ENCODE assay signal across 8 mouse cellular contexts in genomic region chr8:106308082-106308786, GRCm38 (mm10). TPM values are rescaled to one million over a fixed set of nuclear protein-coding genes. Genes with fewer than 3 reads are reported as not detected.
DNase-seq lines count a peak whose midpoint lies in the region; ATAC-seq and TF ChIP-seq lines count a peak whose summit lies in the region.
"Not testable (repeated sequence)": the region's sequence is repeated elsewhere in the genome, so short reads cannot be mapped to it uniquely, and the experiment has no call there.

No protein-coding gene starts in this region.

- DNase-seq in adrenal gland, adult (ENCODE audit: inconsistent age in 2 of 2, low spot score in 1 of 2) = peak; percentile 40 to 72
- DNase-seq in gastrocnemius, postnatal 25 days = peak; percentile 25
- DNase-seq in kidney, postnatal 25 days = peak; percentile 59 to 72
- peak; percentile 47 to 65 for DNase-seq in lung, postnatal 4 days
- DNase-seq in urinary bladder, postnatal 25 days (ENCODE audit: low spot score) = peak; percentile 20

- 0 out of 2 replicates have a peak, but pooled peaks have one; percentile 45 for ATAC-seq in heart, embryonic 16.5 days (replicated peaks; ENCODE audit: extremely low read depth, insufficient read depth, low FRiP score)
- ATAC-seq in intestine, postnatal 0 days = peak; percentile 93
- peak; percentile 84 for ATAC-seq in liver, embryonic 16.5 days (ENCODE audit: low read depth)

- not testable (repeated sequence) for H3K27ac ChIP-seq in heart, embryonic 16.5 days (ENCODE audit: low read length); liver, embryonic 16.5 days (ENCODE audit: low read length)
- H3K27ac ChIP-seq in intestine, postnatal 0 days (ENCODE audit: low read depth, low read length) = peak overlapping the region; percentile 60

- not testable (repeated sequence) for H3K4me3 ChIP-seq in heart, embryonic 16.5 days (ENCODE audit: low read length); intestine, postnatal 0 days (ENCODE audit: low read depth, low read length); liver, embryonic 16.5 days (ENCODE audit: low read depth, low read length)

- not testable (repeated sequence) for H3K4me1 ChIP-seq in heart, embryonic 16.5 days (ENCODE audit: control insufficient read depth, insufficient read depth, low read length); intestine, postnatal 0 days (replicated peaks; ENCODE audit: control insufficient read depth, insufficient read depth, low read length); liver, embryonic 16.5 days (ENCODE audit: control insufficient read depth, low read depth, low read length)

- WGBS in heart, embryonic 16.5 days = 52% methylated on average over 6 of the region's 6 CpGs
- WGBS in intestine, postnatal 0 days = 6% methylated on average over 6 of the region's 6 CpGs
- WGBS in liver, embryonic 16.5 days (ENCODE audit: insufficient replicate concordance) = 28% methylated on average over 6 of the region's 6 CpGs

- not testable (repeated sequence) for H3K4me2 ChIP-seq in heart, embryonic 16.5 days (ENCODE audit: low read depth, low read length); liver, embryonic 16.5 days (ENCODE audit: low read depth, low read length)
- H3K4me2 ChIP-seq in intestine, postnatal 0 days (replicated peaks; ENCODE audit: low read depth) = peak overlapping the region; percentile 13; the same call in 1 of the 2 replicates

- not testable (repeated sequence) for H3K36me3 ChIP-seq in heart, embryonic 16.5 days (ENCODE audit: control insufficient read depth, insufficient read depth); intestine, postnatal 0 days (ENCODE audit: control insufficient read depth, insufficient read depth); liver, embryonic 16.5 days (ENCODE audit: control insufficient read depth, insufficient read depth)

- TF ChIP-seq CTCF in intestine, postnatal 0 days (IDR thresholded peaks at IDR 0.05; ENCODE audit: low read depth) = not testable (repeated sequence)

- H3K9me3 ChIP-seq in heart, embryonic 16.5 days (replicated peaks; ENCODE audit: control insufficient read depth, low read length); intestine, postnatal 0 days (ENCODE audit: control insufficient read depth); liver, embryonic 16.5 days (replicated peaks; ENCODE audit: control insufficient read depth, low read length): not testable (repeated sequence)

- H3K9ac ChIP-seq in heart, embryonic 16.5 days (ENCODE audit: low read length); intestine, postnatal 0 days (ENCODE audit: low read depth, low read length); liver, embryonic 16.5 days (ENCODE audit: low read depth, low read length): not testable (repeated sequence)

- not testable (repeated sequence) for H3K27me3 ChIP-seq in heart, embryonic 16.5 days (ENCODE audit: control insufficient read depth, insufficient read depth, low read length); intestine, postnatal 0 days (replicated peaks; ENCODE audit: control insufficient read depth, insufficient read depth, low read length); liver, embryonic 16.5 days (ENCODE audit: control insufficient read depth, insufficient read depth, low read depth, low read length)

RNA-seq across cellular contexts. Expression of gene Smpd3, which starts 29.6 kb away (rescaled TPM):
- 1 to 10 TPM in 1 of 2 experiments, under 1 TPM in 1; 0.84 to 1.1 TPM for total RNA-seq in gastrocnemius, postnatal 25 days (2021)
- 2.7 and 2.9 TPM in 2 replicates for polyA plus RNA-seq in heart, embryonic 16.5 days (2015; fragmentation: Nextera tagmentation; extraction: Ambion mirVana)
- polyA plus RNA-seq in intestine, postnatal 0 days (2015; fragmentation: Nextera tagmentation; extraction: Ambion mirVana) = 10.6 and 11.8 TPM in 2 replicates
- polyA plus RNA-seq in liver, embryonic 16.5 days (2015; fragmentation: Nextera tagmentation; extraction: Ambion mirVana) = 0.46 and 0.77 TPM in 2 replicates
